Comparison of ENCODE assay signal across 8 mouse cellular contexts in genomic region chr6:52221337-52221992, GRCm38 (mm10). TPM values are rescaled to one million over a fixed set of nuclear protein-coding genes. Genes with fewer than 3 reads are reported as not detected.
A peak's percentile ranks its signal among the peaks of the same experiment; 100 is the strongest.
DNase-seq lines count a peak whose midpoint lies in the region; ATAC-seq and TF ChIP-seq lines count a peak whose summit lies in the region.

Gene Hoxa7, minus strand, starts transcription at chr6:52221854.

- H3K36me3 ChIP-seq in heart, embryonic 13.5 days: no peaks in the 10 kb centered on the region
- H3K36me3 ChIP-seq in liver, embryonic 11.5 days (ENCODE audit: control insufficient read depth, insufficient read depth, low read length): no peaks in the 10 kb centered on the region
- H3K36me3 ChIP-seq in myocyte (ENCODE audit: control insufficient read depth, insufficient read depth): no peaks in the 10 kb centered on the region

- peaks cover 44% of the 10 kb centered on the region for H3K79me2 ChIP-seq in myocyte (ENCODE audit: control insufficient read depth, insufficient read depth)

- no peaks in the 10 kb centered on the region for H3K9me3 ChIP-seq in heart, embryonic 13.5 days
- H3K9me3 ChIP-seq in liver, embryonic 11.5 days (ENCODE audit: control insufficient read depth, low read length): no peaks in the 10 kb centered on the region

- H3K27me3 ChIP-seq in heart, embryonic 13.5 days (replicated peaks): peaks cover 100% of the 10 kb centered on the region
- H3K27me3 ChIP-seq in liver, embryonic 11.5 days (replicated peaks; ENCODE audit: control insufficient read depth, insufficient read depth, low read length): peaks cover 100% of the 10 kb centered on the region
- no peaks in the 10 kb centered on the region for H3K27me3 ChIP-seq in myocyte (ENCODE audit: control insufficient read depth, insufficient read depth, insufficient read length)

- ATAC-seq in heart, embryonic 13.5 days (ENCODE audit: extremely low read depth, insufficient number of reproducible peaks, low FRiP score, low TSS enrichment): no peak
- ATAC-seq in liver, embryonic 11.5 days (replicated peaks; ENCODE audit: low FRiP score): 0 out of 2 replicates have a peak, but pooled peaks have one; percentile 26

- H3K4me3 ChIP-seq in brown adipose tissue, adult 24 weeks (ENCODE audit: insufficient read depth, low read depth, low read length): peak within 1 kb of the TSS; percentile 74
- peak within 1 kb of the TSS; percentile 61 for H3K4me3 ChIP-seq in heart, embryonic 13.5 days
- H3K4me3 ChIP-seq in liver, embryonic 11.5 days (ENCODE audit: low read depth, low read length): peak within 1 kb of the TSS; percentile 53
- H3K4me3 ChIP-seq in myocyte: peak within 1 kb of the TSS; percentile 89

- H3K27ac ChIP-seq in brown adipose tissue, adult 24 weeks (replicated peaks; ENCODE audit: low read depth, low read length): no peak within 1 kb of the TSS
- no peak within 1 kb of the TSS for H3K27ac ChIP-seq in heart, embryonic 13.5 days (replicated peaks)
- no peak within 1 kb of the TSS for H3K27ac ChIP-seq in liver, embryonic 11.5 days (ENCODE audit: low read depth, low read length)

- H3K9ac ChIP-seq in heart, embryonic 13.5 days: peak within 1 kb of the TSS; percentile 70
- 0 out of 2 replicates have a peak within 1 kb of the TSS, but pooled peaks have one; percentile 13 for H3K9ac ChIP-seq in liver, embryonic 11.5 days (ENCODE audit: low read depth, low read length)

- DNase-seq in CD4-positive, CD25-positive, alpha-beta regulatory T cell, adult 2 months (ENCODE audit: low read depth, low spot score): peak; percentile 92
- DNase-seq in fibroblast of lung, adult 2 months (ENCODE audit: low read depth): peak; percentile 59
- peak; percentile 97 for DNase-seq in kidney, postnatal 10 days
- DNase-seq in liver, embryonic 11.5 days (ENCODE audit: low spot score): peak; percentile 85
- peak; percentile 75 to 90 for DNase-seq in spleen, postnatal 4 days (ENCODE audit: low spot score in 2 of 2)

- peak; percentile 34 for TF ChIP-seq POLR2A in myocyte (IDR thresholded peaks at IDR 0.05; ENCODE audit: insufficient read length, low read depth)

- WGBS in heart, embryonic 13.5 days: 1% methylated on average over 46 of the region's 46 CpGs
- 2% methylated on average over 46 of the region's 46 CpGs for WGBS in liver, embryonic 11.5 days

- H3ac ChIP-seq in myocyte (ENCODE audit: control insufficient read depth, insufficient read length): peak within 1 kb of the TSS; percentile 84

- H3K4me1 ChIP-seq in brown adipose tissue, adult 24 weeks (ENCODE audit: control insufficient read depth, insufficient read depth, insufficient read length, low read length): no peaks in the 10 kb centered on the region; the same call in 1 of the 2 replicates
- H3K4me1 ChIP-seq in heart, embryonic 13.5 days: peaks cover 27% of the 10 kb centered on the region
- no peaks in the 10 kb centered on the region for H3K4me1 ChIP-seq in liver, embryonic 11.5 days (replicated peaks; ENCODE audit: control insufficient read depth, insufficient read depth, low read length)

- peak within 1 kb of the TSS; percentile 79 for H3K4me2 ChIP-seq in heart, embryonic 13.5 days
- H3K4me2 ChIP-seq in liver, embryonic 11.5 days: peak within 1 kb of the TSS; percentile 84
- H3K4me2 ChIP-seq in myocyte (ENCODE audit: low read depth): peak within 1 kb of the TSS; percentile 97

TF ChIP-seq in myocyte, 11 proteins besides CTCF, POLR2A, EP300 and RAD21:
- TF ChIP-seq CEBPB (IDR thresholded peaks at IDR 0.05; ENCODE audit: insufficient read depth, poor library complexity, severe bottlenecking) (no peak), SRF (IDR thresholded peaks at IDR 0.05; ENCODE audit: control insufficient read depth, insufficient read length, low read depth) (peak; percentile 37), MYOG (IDR thresholded peaks at IDR 0.05; ENCODE audit: control insufficient read depth in 1 of 3, insufficient read depth in 1 of 3, insufficient read length in 2 of 3, low read depth in 2 of 3) (peak; percentile 77 to 90 (median 82)), MYOD1 (IDR thresholded peaks at IDR 0.05; ENCODE audit: control insufficient read depth in 1 of 3, insufficient read length in 2 of 3, low read depth in 2 of 3) (peak in 2 of 3 experiments; percentile 82 to 89)
TF ChIP-seq in myocyte: peak in this region for 3.

RNA-seq across cellular contexts. Expression of gene Hoxa7, which starts in this region (rescaled TPM):
- polyA plus RNA-seq in brown adipose tissue, adult 24 weeks (2012; ENCODE audit: insufficient read depth, insufficient read length, missing spikeins): 11.4 and 11.5 TPM in 2 replicates
- polyA plus RNA-seq in heart, embryonic 13.5 days (2015; fragmentation: Nextera tagmentation; extraction: Ambion mirVana): 0.46 and 0.59 TPM in 2 replicates
- 2.7 and 3.1 TPM in 2 replicates for polyA plus RNA-seq in liver, embryonic 11.5 days (2014; fragmentation: Nextera tagmentation; extraction: Ambion mirVana)
- polyA plus RNA-seq in myocyte (2012; fragmentation: generic; extraction: Trizol): 11.9 TPM
